Mouse (Mus musculus): ENCODE data around the gene Polr2b. TPM values are rescaled to one million over a fixed set of nuclear protein-coding genes. Genes with fewer than 3 reads are reported as not detected.

Gene Polr2b
- polyA plus RNA-seq, 1 experiment from 2014 or later, result 73.2 TPM

- Histone ChIP-seq H3K27ac (ENCODE audit: low read depth) (no peak overlapping the region), H3K4me2 (no peak overlapping the region), H3K36me3 (ENCODE audit: insufficient read depth) (peaks cover 81% of the 10 kb centered on the region), H3K4me1 (ENCODE audit: insufficient read depth) (no peaks in the 10 kb centered on the region), H3K9me3 (ENCODE audit: low read depth, low read length) (no peaks in the 10 kb centered on the region), H3K4me3 (ENCODE audit: low read depth, low read length) (no peak overlapping the region), H3K9ac (no peak overlapping the region), H3K27me3 (ENCODE audit: insufficient read depth, low read length) (no peaks in the 10 kb centered on the region)
- no peak for TF ChIP-seq CTCF (IDR thresholded peaks at IDR 0.05; ENCODE audit: low read depth)
- WGBS, result 88% methylated on average over 7 of the region's 7 CpGs
- DNase-seq, result no peak
- ATAC-seq (ENCODE audit: insufficient read depth), result no peak
These were observed 17.0 kb upstream of the Polr2b start for GRCm38 (mm10) chr5:77292803-77293522.

GRCm38 (mm10) chr5:77299486-77299885 is 10.5 kb upstream of the Polr2b start:
- no peak for ATAC-seq (ENCODE audit: insufficient read depth)
- no peaks in the 10 kb centered on the region for H3K9me3 ChIP-seq (ENCODE audit: low read depth, low read length)
- H3K4me1 ChIP-seq (ENCODE audit: insufficient read depth), result no peaks in the 10 kb centered on the region
- peaks cover 50% of the 10 kb centered on the region for H3K36me3 ChIP-seq (ENCODE audit: insufficient read depth)
- no peaks in the 10 kb centered on the region for H3K27me3 ChIP-seq (ENCODE audit: insufficient read depth, low read length)
- no peak for TF ChIP-seq CTCF (IDR thresholded peaks at IDR 0.05; ENCODE audit: low read depth)
- H3K27ac ChIP-seq (ENCODE audit: low read depth), result no peak overlapping the region
- no peak overlapping the region for H3K4me2 ChIP-seq
- 87% methylated on average over 2 of the region's 2 CpGs for WGBS
- no peak overlapping the region for H3K9ac ChIP-seq
- no peak overlapping the region for H3K4me3 ChIP-seq (ENCODE audit: low read depth, low read length)
- no peak for DNase-seq

DNA sequence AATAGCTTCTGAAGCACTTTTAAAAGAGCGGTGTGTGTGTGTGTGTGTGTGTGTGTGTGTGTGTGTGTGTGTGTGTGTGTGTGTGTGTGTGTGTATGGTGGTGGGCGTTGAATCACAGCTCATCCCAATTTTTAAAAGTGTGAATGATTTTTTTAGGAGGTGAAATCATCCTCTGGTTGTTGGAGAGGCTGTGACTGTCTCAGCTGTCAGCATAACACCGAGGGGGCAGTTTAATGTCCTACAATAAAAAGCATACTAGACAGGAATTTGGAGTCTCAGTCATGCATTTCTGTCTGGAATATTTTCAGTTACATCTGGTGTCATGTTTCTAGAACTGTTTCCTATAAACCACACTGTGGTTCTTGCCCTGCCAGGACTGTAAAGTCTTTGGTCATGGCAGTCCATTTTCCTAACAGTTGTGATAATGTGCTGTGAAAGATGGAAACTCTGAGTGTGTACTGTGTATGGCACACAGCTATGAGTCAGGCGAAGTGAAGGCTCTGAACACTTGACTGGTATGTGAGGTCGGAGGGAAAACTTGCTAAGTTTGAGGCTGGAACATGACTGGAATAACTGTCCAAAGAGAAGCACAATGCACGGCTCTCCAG is 8.5 kb upstream of the Polr2b start:
- H3K27ac ChIP-seq (ENCODE audit: low read depth), result no peak overlapping the region
- no peaks in the 10 kb centered on the region for H3K27me3 ChIP-seq (ENCODE audit: insufficient read depth, low read length)
- H3K9ac ChIP-seq, result no peak overlapping the region
- ATAC-seq (ENCODE audit: insufficient read depth) (no peak), DNase-seq (no peak)
- no peaks in the 10 kb centered on the region for H3K4me1 ChIP-seq (ENCODE audit: insufficient read depth)
- no peaks in the 10 kb centered on the region for H3K9me3 ChIP-seq (ENCODE audit: low read depth, low read length)
- no peak for TF ChIP-seq CTCF (IDR thresholded peaks at IDR 0.05; ENCODE audit: low read depth)
- peaks cover 45% of the 10 kb centered on the region for H3K36me3 ChIP-seq (ENCODE audit: insufficient read depth)
- H3K4me3 ChIP-seq (ENCODE audit: low read depth, low read length), result no peak overlapping the region
- no peak overlapping the region for H3K4me2 ChIP-seq
- WGBS, result 79% methylated on average over 6 of the region's 6 CpGs

GRCm38 (mm10) chr5:77307821-77308553 is 2.0 kb upstream of the Polr2b start:
- H3K27ac ChIP-seq (ENCODE audit: low read depth), result no peak overlapping the region
- H3K9ac ChIP-seq, result peak overlapping the region; percentile 89
- no peaks in the 10 kb centered on the region for H3K27me3 ChIP-seq (ENCODE audit: insufficient read depth, low read length)
- peaks cover 14% of the 10 kb centered on the region for H3K4me1 ChIP-seq (ENCODE audit: insufficient read depth)
- TF ChIP-seq CTCF (IDR thresholded peaks at IDR 0.05; ENCODE audit: low read depth), result no peak
- no peaks in the 10 kb centered on the region for H3K9me3 ChIP-seq (ENCODE audit: low read depth, low read length)
- peak overlapping the region; percentile 87 for H3K4me3 ChIP-seq (ENCODE audit: low read depth, low read length)
- WGBS, result 79% methylated on average over 5 of the region's 5 CpGs
- DNase-seq, result no peak
- H3K4me2 ChIP-seq, result peak overlapping the region; percentile 97
- peaks cover 32% of the 10 kb centered on the region for H3K36me3 ChIP-seq (ENCODE audit: insufficient read depth)
- ATAC-seq (ENCODE audit: insufficient read depth), result no peak

DNA sequence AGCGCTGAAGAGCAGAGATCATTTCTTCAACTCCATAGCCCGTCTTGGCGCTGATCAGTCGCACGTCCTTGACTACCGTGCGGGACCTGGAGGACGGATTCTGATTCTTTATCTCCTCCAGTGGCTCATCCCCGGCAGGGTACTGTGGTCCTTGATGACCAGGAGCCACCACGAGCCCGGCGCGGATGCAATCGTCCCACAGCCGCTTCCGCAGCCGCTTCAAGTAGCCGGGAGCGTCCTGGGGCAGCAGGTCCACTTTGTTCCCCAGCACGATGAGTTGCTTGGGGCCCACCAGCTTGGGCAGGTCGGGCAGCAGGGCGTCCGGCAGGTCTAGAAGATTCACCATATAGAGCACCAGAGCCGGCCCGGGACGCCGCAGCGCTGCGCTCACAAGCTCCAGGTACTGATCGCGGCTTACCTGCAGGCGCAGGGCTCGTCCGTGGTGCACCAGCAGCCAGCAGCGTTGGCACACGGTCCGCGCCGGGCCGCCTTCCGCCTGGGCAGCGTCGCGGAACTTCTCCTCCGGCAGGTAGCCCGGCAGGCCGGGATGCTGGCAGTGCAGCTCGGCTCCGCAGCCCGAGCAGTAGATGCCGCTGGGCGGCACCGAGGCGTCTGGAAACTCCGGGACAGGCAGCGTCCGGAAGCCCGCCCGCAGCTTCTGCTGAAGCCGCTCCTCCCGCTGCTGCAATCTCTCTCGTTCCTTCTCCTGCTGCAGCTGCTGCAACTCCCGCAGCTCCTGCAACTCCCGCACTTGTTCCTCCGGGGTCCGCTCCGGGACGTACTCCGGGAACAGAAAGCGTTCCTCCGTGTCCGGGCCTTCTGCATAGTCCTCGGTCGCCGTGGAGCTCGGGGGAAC is 668 bp upstream of the Polr2b start:
- H3K4me2 ChIP-seq, result peak overlapping the region; percentile 97
- ATAC-seq (ENCODE audit: insufficient read depth), result peak; percentile 30
- DNase-seq, result peak; percentile 54
- no peaks in the 10 kb centered on the region for H3K9me3 ChIP-seq (ENCODE audit: low read depth, low read length)
- H3K36me3 ChIP-seq (ENCODE audit: insufficient read depth), result peaks cover 36% of the 10 kb centered on the region
- H3K27me3 ChIP-seq (ENCODE audit: insufficient read depth, low read length), result no peaks in the 10 kb centered on the region
- peak overlapping the region; percentile 89 for H3K9ac ChIP-seq
- H3K27ac ChIP-seq (ENCODE audit: low read depth), result no peak overlapping the region
- WGBS, result under 1% methylated on average over 76 of the region's 76 CpGs
- H3K4me3 ChIP-seq (ENCODE audit: low read depth, low read length), result peak overlapping the region; percentile 87
- TF ChIP-seq CTCF (IDR thresholded peaks at IDR 0.05; ENCODE audit: low read depth), result no peak
- H3K4me1 ChIP-seq (ENCODE audit: insufficient read depth), result peaks cover 14% of the 10 kb centered on the region

GRCm38 (mm10) chr5:77314206-77314605 is 4.3 kb downstream of the Polr2b start:
- H3K36me3 ChIP-seq (ENCODE audit: insufficient read depth), result peaks cover 55% of the 10 kb centered on the region
- TF ChIP-seq CTCF (IDR thresholded peaks at IDR 0.05; ENCODE audit: low read depth), result no peak
- ATAC-seq (ENCODE audit: insufficient read depth) (no peak), DNase-seq (no peak)
- no peaks in the 10 kb centered on the region for H3K9me3 ChIP-seq (ENCODE audit: low read depth, low read length)
- H3K27ac ChIP-seq (ENCODE audit: low read depth), result no peak overlapping the region
- H3K4me1 ChIP-seq (ENCODE audit: insufficient read depth), result peaks cover 3% of the 10 kb centered on the region; the same call in 1 of the 2 replicates
- H3K27me3 ChIP-seq (ENCODE audit: insufficient read depth, low read length), result no peaks in the 10 kb centered on the region
- no peak overlapping the region for H3K9ac ChIP-seq
- 88% methylated on average over 4 of the region's 4 CpGs for WGBS
- H3K4me3 ChIP-seq (ENCODE audit: low read depth, low read length), result no peak overlapping the region
- H3K4me2 ChIP-seq, result no peak overlapping the region
